In genomic region chr5:31934397-31934796, GRCm38 (mm10) we compare ENCODE assay signal across 16 mouse cellular contexts.
DNase-seq lines count a peak whose midpoint lies in the region; ATAC-seq and TF ChIP-seq lines count a peak whose summit lies in the region.
"Had no signal": no experiment of that assay in that cellular context is flagged by ENCODE, and none has a peak within 500 bp of the region (broad histone marks: within the 10 kb centered on the region; RNA-seq: fewer than 3 reads in every experiment).

No protein-coding gene starts in this region.

- no peak overlapping the region for H3K4me3 ChIP-seq in heart, adult 2 months
- H3K4me3 ChIP-seq in heart, embryonic 11.5 days (ENCODE audit: low read depth, low read length), result no peak overlapping the region
- no peak overlapping the region for H3K4me3 ChIP-seq in MEL (ENCODE audit: control insufficient read depth in 1 of 2, insufficient read depth in 1 of 2, low read depth in 2 of 2, low read length in 2 of 2)
- no peak overlapping the region for H3K4me3 ChIP-seq in embryonic facial prominence, embryonic 15.5 days (replicated peaks)
- no peak overlapping the region for H3K4me3 ChIP-seq in limb, embryonic 13.5 days
- no peak overlapping the region for H3K4me3 ChIP-seq in liver, embryonic 12.5 days
- H3K4me3 ChIP-seq: kidney, embryonic 15.5 days; liver, embryonic 13.5 days had no signal

- TF ChIP-seq POLR2A in heart, adult 2 months (IDR thresholded peaks at IDR 0.05; ENCODE audit: insufficient read depth, low read depth, low read length), result peak; percentile 43; the same call in 1 of the 2 replicates
- no peak for TF ChIP-seq POLR2A in MEL (IDR thresholded peaks at IDR 0.05; ENCODE audit: control insufficient read depth in 1 of 2, insufficient read depth in 1 of 2, low read depth in 1 of 2, low read length in 2 of 2, poor library complexity in 1 of 2)

- no peak overlapping the region for H3K4me2 ChIP-seq in heart, embryonic 11.5 days
- no peak overlapping the region for H3K4me2 ChIP-seq in embryonic facial prominence, embryonic 15.5 days (replicated peaks)
- no peak overlapping the region for H3K4me2 ChIP-seq in limb, embryonic 13.5 days (replicated peaks)
- no peak overlapping the region for H3K4me2 ChIP-seq in liver, embryonic 12.5 days
- H3K4me2 ChIP-seq: kidney, embryonic 15.5 days; liver, embryonic 13.5 days had no signal

- peak in 1 of 2 experiments; percentile 33 for DNase-seq in heart, adult 2 months
- peak; percentile 31 for DNase-seq in MEL (ENCODE audit: low read depth, low spot score)
- no peak for DNase-seq in cerebellum, postnatal 14 days
- DNase-seq: adrenal gland, postnatal 14 days; cerebellum, adult 8-10 months; embryo, embryonic 11 days; liver, embryonic 13.5 days had no signal

- intact Hi-C loops in heart, adult 2 months (cut with DNase I), result no loop called here

- peaks cover 6% of the 10 kb centered on the region for H3K4me1 ChIP-seq in heart, adult 2 months (ENCODE audit: control insufficient read depth, insufficient read depth, low read length)
- peaks cover 21% of the 10 kb centered on the region for H3K4me1 ChIP-seq in heart, embryonic 11.5 days (ENCODE audit: control insufficient read depth, insufficient read depth, low read length)
- H3K4me1 ChIP-seq in MEL (ENCODE audit: control insufficient read depth in 1 of 2, insufficient read depth in 2 of 2, low read length in 2 of 2), result no peaks in the 10 kb centered on the region; a peak in 1 of 4 replicates
- H3K4me1 ChIP-seq in embryonic facial prominence, embryonic 15.5 days, result peaks cover 22% of the 10 kb centered on the region
- H3K4me1 ChIP-seq in limb, embryonic 13.5 days, result peaks cover 14% of the 10 kb centered on the region
- no peaks in the 10 kb centered on the region for H3K4me1 ChIP-seq in liver, embryonic 12.5 days
- H3K4me1 ChIP-seq: liver, embryonic 13.5 days had no signal

- TF ChIP-seq CTCF in heart, adult 2 months (IDR thresholded peaks at IDR 0.05), result no peak
- no peak for TF ChIP-seq CTCF in MEL (IDR thresholded peaks at IDR 0.05 in 2 of 3, conservative IDR thresholded peaks at IDR 0.05 in 1 of 3; ENCODE audit: control insufficient read depth in 1 of 3, insufficient read depth in 1 of 3, low read depth in 2 of 3, low read length in 3 of 3, poor library complexity in 1 of 3, severe bottlenecking in 1 of 3)

- no peak overlapping the region for H3K9ac ChIP-seq in heart, adult 2 months (ENCODE audit: low read depth, low read length)
- no peak overlapping the region for H3K9ac ChIP-seq in heart, embryonic 11.5 days (ENCODE audit: low read depth, low read length)
- no peak overlapping the region for H3K9ac ChIP-seq in MEL (ENCODE audit: control insufficient read depth, low read depth, low read length, poor library complexity, severe bottlenecking)
- no peak overlapping the region for H3K9ac ChIP-seq in embryonic facial prominence, embryonic 15.5 days
- no peak overlapping the region for H3K9ac ChIP-seq in limb, embryonic 13.5 days
- no peak overlapping the region for H3K9ac ChIP-seq in liver, embryonic 12.5 days
- H3K9ac ChIP-seq: kidney, embryonic 15.5 days; liver, embryonic 13.5 days had no signal

- H3K27ac ChIP-seq in heart, adult 2 months, result peak overlapping the region; percentile 73
- H3K27ac ChIP-seq in heart, embryonic 11.5 days (ENCODE audit: low read depth, low read length), result no peak overlapping the region
- no peak overlapping the region for H3K27ac ChIP-seq in MEL (ENCODE audit: control insufficient read depth, low read depth, low read length)
- H3K27ac ChIP-seq in embryonic facial prominence, embryonic 15.5 days (replicated peaks), result peak overlapping the region; percentile 63; the same call in 1 of the 2 replicates
- H3K27ac ChIP-seq in limb, embryonic 13.5 days, result peak overlapping the region; percentile 61; the same call in 1 of the 2 replicates
- H3K27ac ChIP-seq in liver, embryonic 12.5 days, result no peak overlapping the region
- H3K27ac ChIP-seq: hindbrain, postnatal 0 days; kidney, embryonic 15.5 days; liver, embryonic 13.5 days had no signal

- no peaks in the 10 kb centered on the region for H3K27me3 ChIP-seq in heart, adult 2 months (ENCODE audit: control insufficient read depth, insufficient read depth, low read length)
- H3K27me3 ChIP-seq in heart, embryonic 11.5 days (ENCODE audit: control insufficient read depth, insufficient read depth, low read length), result no peaks in the 10 kb centered on the region
- H3K27me3 ChIP-seq in MEL (ENCODE audit: control insufficient read depth in 1 of 2, insufficient read depth in 2 of 2, low read length in 2 of 2), result no peaks in the 10 kb centered on the region
- no peaks in the 10 kb centered on the region for H3K27me3 ChIP-seq in embryonic facial prominence, embryonic 15.5 days
- H3K27me3 ChIP-seq in limb, embryonic 13.5 days, result no peaks in the 10 kb centered on the region
- no peaks in the 10 kb centered on the region for H3K27me3 ChIP-seq in liver, embryonic 12.5 days (replicated peaks)
- H3K27me3 ChIP-seq: kidney, embryonic 15.5 days; liver, embryonic 13.5 days had no signal

- ATAC-seq in heart, embryonic 11.5 days (replicated peaks; ENCODE audit: insufficient number of reproducible peaks, low FRiP score, low TSS enrichment), result no peak
- no peak for ATAC-seq in embryonic facial prominence, embryonic 15.5 days (ENCODE audit: insufficient number of reproducible peaks, low FRiP score, low TSS enrichment, low read depth)
- ATAC-seq in limb, embryonic 13.5 days (ENCODE audit: low FRiP score, low read depth), result no peak
- no peak for ATAC-seq in erythroblast, adult 5-6 weeks (replicated peaks; ENCODE audit: low FRiP score, poor library complexity, severe bottlenecking)
- ATAC-seq in liver, embryonic 12.5 days, result no peak
- ATAC-seq: hindbrain, postnatal 0 days; midbrain, embryonic 16.5 days had no signal

- H3K9me3 ChIP-seq in heart, embryonic 11.5 days (replicated peaks; ENCODE audit: control insufficient read depth, low read length), result no peaks in the 10 kb centered on the region
- H3K9me3 ChIP-seq in MEL (replicated peaks; ENCODE audit: insufficient read depth, low read length), result no peaks in the 10 kb centered on the region
- H3K9me3 ChIP-seq in embryonic facial prominence, embryonic 15.5 days (replicated peaks), result no peaks in the 10 kb centered on the region
- no peaks in the 10 kb centered on the region for H3K9me3 ChIP-seq in limb, embryonic 13.5 days
- no peaks in the 10 kb centered on the region for H3K9me3 ChIP-seq in liver, embryonic 12.5 days (replicated peaks)
- H3K9me3 ChIP-seq: G1E; kidney, embryonic 15.5 days; liver, embryonic 13.5 days had no signal

- 64% methylated on average over 3 of the region's 3 CpGs for WGBS in heart, adult 2 months
- WGBS in heart, embryonic 11.5 days (ENCODE audit: insufficient replicate concordance), result 67% methylated on average over 3 of the region's 3 CpGs
- 54% methylated on average over 3 of the region's 3 CpGs for WGBS in embryonic facial prominence, embryonic 15.5 days
- 61% methylated on average over 3 of the region's 3 CpGs for WGBS in limb, embryonic 13.5 days
- WGBS in liver, embryonic 12.5 days (ENCODE audit: insufficient replicate concordance), result 52% methylated on average over 3 of the region's 3 CpGs

- H3K79me2 ChIP-seq in heart, adult 2 months (replicated peaks; ENCODE audit: control insufficient read depth, insufficient read depth, low read length), result no peaks in the 10 kb centered on the region
- H3K79me2 ChIP-seq in MEL (ENCODE audit: control insufficient read depth, insufficient read depth, low read length, poor library complexity), result no peaks in the 10 kb centered on the region

- 0 out of 2 replicates have a peak, but pooled peaks have one; percentile 25 for TF ChIP-seq EP300 in heart, adult 2 months (IDR thresholded peaks at IDR 0.05; ENCODE audit: insufficient read depth, low read depth, low read length)
- no peak for TF ChIP-seq EP300 in MEL (IDR thresholded peaks at IDR 0.05; ENCODE audit: low read depth in 1 of 2, low read length in 2 of 2)

- TF ChIP-seq RAD21 in MEL (IDR thresholded peaks at IDR 0.05; ENCODE audit: low read depth, low read length), result no peak

- no peaks in the 10 kb centered on the region for H3K36me3 ChIP-seq in heart, adult 2 months (ENCODE audit: control insufficient read depth, insufficient read depth, low read length)
- H3K36me3 ChIP-seq in heart, embryonic 11.5 days (ENCODE audit: control insufficient read depth, insufficient read depth, low read length), result no peaks in the 10 kb centered on the region
- H3K36me3 ChIP-seq in MEL (ENCODE audit: control insufficient read depth in 1 of 2, insufficient read depth in 2 of 2, low read length in 2 of 2), result no peaks in the 10 kb centered on the region
- no peaks in the 10 kb centered on the region for H3K36me3 ChIP-seq in embryonic facial prominence, embryonic 15.5 days
- H3K36me3 ChIP-seq in limb, embryonic 13.5 days, result no peaks in the 10 kb centered on the region
- H3K36me3 ChIP-seq in liver, embryonic 12.5 days, result no peaks in the 10 kb centered on the region
- H3K36me3 ChIP-seq: kidney, embryonic 15.5 days; liver, embryonic 13.5 days had no signal

TF ChIP-seq in MEL, 35 proteins besides CTCF, POLR2A, EP300 and RAD21:
- no peak for TF ChIP-seq GATA1 (IDR thresholded peaks at IDR 0.05; ENCODE audit: low read depth, low read length)
- no peak for TF ChIP-seq KAT2A (conservative IDR thresholded peaks at IDR 0.05; ENCODE audit: low read depth, low read length)
- TF ChIP-seq MEF2A (IDR thresholded peaks at IDR 0.05; ENCODE audit: extremely low read depth, insufficient replicate concordance, low read depth, low read length, poor library complexity, severe bottlenecking), result no peak
- no peak for TF ChIP-seq NELFE (IDR thresholded peaks at IDR 0.05; ENCODE audit: low read depth, low read length)

Comparison
In these comparisons a context has a peak if more than half of its experiments do, and no peak if none do; other contexts are left out.
1. H3K27ac ChIP-seq: peak in heart, adult 2 months (single experiment), embryonic facial prominence, embryonic 15.5 days (single experiment) and limb, embryonic 13.5 days (single experiment); none in heart, embryonic 11.5 days (single experiment), MEL (single experiment) and liver, embryonic 12.5 days (single experiment).